Mouse (Mus musculus) G1E (cell line): ENCODE measurements around the gene Mief2. TPM values are rescaled to one million over a fixed set of nuclear protein-coding genes. Genes with fewer than 3 reads are reported as not detected.

ENCODE experiments used
- ATAC-seq: 2 replicates; pipeline ENCODE4 v1.8.0; 2016; ENCODE audit warnings: mild to moderate bottlenecking; ENCODE audit not compliant: insufficient number of reproducible peaks, poor library complexity, low FRiP score, severe bottlenecking; ENCODE audit errors: extremely low read depth
- DNase-seq: peaks from one replicate; pipeline ENCODE4 v3.0.0; 2012; ENCODE audit warnings: low spot score
- H3K27me3 ChIP-seq: 2 replicates; pipeline ENCODE4 v1.6.1; 2012; ENCODE audit warnings: mild to moderate bottlenecking, low read length, inconsistent platforms; ENCODE audit not compliant: insufficient read depth
- H3K36me3 ChIP-seq: replicated peaks from 2 replicates; pipeline ENCODE3; 2012; ENCODE audit warnings: mild to moderate bottlenecking, inconsistent platforms
- H3K4me1 ChIP-seq: 2 replicates; pipeline ENCODE4 v1.6.1; 2012; ENCODE audit warnings: low read depth, low read length, inconsistent platforms, mixed read lengths; ENCODE audit not compliant: insufficient read depth
- H3K4me3 ChIP-seq: 2 replicates; pipeline ENCODE4 v1.5.1; 2012; ENCODE audit warnings: low read depth, mild to moderate bottlenecking, inconsistent platforms, low read length, moderate library complexity, mixed read lengths
- H3K9me3 ChIP-seq: replicated peaks from 2 replicates; pipeline ENCODE4 v1.6.1; 2012; ENCODE audit warnings: inconsistent platforms
- CTCF ChIP-seq: IDR thresholded peaks from 2 replicates; pipeline ENCODE4 v1.5.1; 2012; ENCODE audit warnings: low read depth, low read length, inconsistent platforms, mixed read lengths
- GATA1 ChIP-seq: IDR thresholded peaks from 2 replicates; pipeline ENCODE4 v1.6.1; 2012; ENCODE audit warnings: borderline replicate concordance, low read length, inconsistent platforms, mixed read lengths
- GATA2 ChIP-seq: IDR thresholded peaks from 2 replicates; pipeline ENCODE4 v1.6.1; 2012; ENCODE audit warnings: low read depth, low read length, inconsistent platforms, borderline replicate concordance
- POLR2AphosphoS5 ChIP-seq: IDR thresholded peaks from 2 replicates; pipeline ENCODE4 v1.6.1; 2012; ENCODE audit warnings: low read depth, low read length, inconsistent platforms; ENCODE audit not compliant: insufficient replicate concordance
- TAL1 ChIP-seq: conservative IDR thresholded peaks from 2 replicates; pipeline ENCODE4 v1.6.1; 2012; ENCODE audit warnings: low read depth, low read length, inconsistent platforms, mixed read lengths
- polyA plus RNA-seq: library from polyadenylated mRNA; stranded (reverse); fragments of >175 nt; gene quantifications from 2 replicates; pipeline ENCODE4 v1.2.3, GENCODE M21; 2012
- total RNA-seq, 2 experiments: library from RNA; stranded (forward) in 1 of 2; stranded (reverse) in 1 of 2; fragments of 200-1000 nt in 1 of 2; fragments of >200 nt in 1 of 2; fragmentation: Nextera tagmentation in 1 of 2; gene quantifications; 2 replicates each; pipeline ENCODE4 v1.2.3; 2014 to 2017

Gene Mief2
- total and polyA plus RNA-seq, 3 experiments = 3.4 to 16.0 (median 7.8) TPM

GRCm38 (mm10) chr11:60701611-60702010 lies 26.6 kb upstream of the Mief2 start:
- Histone ChIP-seq H3K36me3 (peaks cover 50% of the 10 kb centered on the region), H3K9me3 (no peaks in the 10 kb centered on the region), H3K4me3 (no peak overlapping the region), H3K4me1 (peaks cover 48% of the 10 kb centered on the region), H3K27me3 (no peaks in the 10 kb centered on the region)
- no peak for ATAC-seq
- no peak for DNase-seq
- TF ChIP-seq GATA1 = no peak
- no peak for TF ChIP-seq POLR2AphosphoS5
- TF ChIP-seq TAL1 = no peak
- TF ChIP-seq GATA2 = no peak
- TF ChIP-seq CTCF = no peak

GRCm38 (mm10) chr11:60703131-60703530 lies 25.1 kb upstream of the Mief2 start:
- no peak for TF ChIP-seq POLR2AphosphoS5
- TF ChIP-seq CTCF = peak; percentile 66
- Histone ChIP-seq H3K27me3 (no peaks in the 10 kb centered on the region), H3K36me3 (peaks cover 65% of the 10 kb centered on the region), H3K4me1 (peaks cover 52% of the 10 kb centered on the region), H3K9me3 (no peaks in the 10 kb centered on the region), H3K4me3 (no peak overlapping the region)
- ATAC-seq (no peak), DNase-seq (no peak)

- no peak for TF ChIP-seq TAL1
- TF ChIP-seq GATA2 = no peak
- no peak for TF ChIP-seq POLR2AphosphoS5
- no peak for TF ChIP-seq CTCF
- TF ChIP-seq GATA1 = no peak
- peaks cover 45% of the 10 kb centered on the region for H3K4me1 ChIP-seq
- H3K36me3 ChIP-seq = peaks cover 76% of the 10 kb centered on the region
- no peak for ATAC-seq
- no peak for DNase-seq
- no peak overlapping the region for H3K4me3 ChIP-seq
- no peaks in the 10 kb centered on the region for H3K27me3 ChIP-seq
- no peaks in the 10 kb centered on the region for H3K9me3 ChIP-seq
Measured at GRCm38 (mm10) chr11:60704023-60704880, 23.9 kb upstream of the Mief2 start.

- Histone ChIP-seq H3K9me3 (no peaks in the 10 kb centered on the region), H3K27me3 (no peaks in the 10 kb centered on the region), H3K4me1 (peaks cover 42% of the 10 kb centered on the region), H3K36me3 (peaks cover 86% of the 10 kb centered on the region), H3K4me3 (no peak overlapping the region)
- ATAC-seq = no peak
- TF ChIP-seq TAL1 (no peak), GATA2 (no peak), GATA1 (no peak), POLR2AphosphoS5 (no peak), CTCF (no peak)
- DNase-seq = no peak
Measured at GRCm38 (mm10) chr11:60705255-60705654, 22.9 kb upstream of the Mief2 start.

GRCm38 (mm10) chr11:60706076-60706475 lies 22.1 kb upstream of the Mief2 start:
- TF ChIP-seq CTCF (no peak), TAL1 (no peak), POLR2AphosphoS5 (no peak), GATA1 (no peak), GATA2 (no peak)
- peaks cover 34% of the 10 kb centered on the region for H3K4me1 ChIP-seq
- no peak overlapping the region for H3K4me3 ChIP-seq
- DNase-seq (no peak), ATAC-seq (no peak)
- no peaks in the 10 kb centered on the region for H3K27me3 ChIP-seq
- H3K9me3 ChIP-seq = no peaks in the 10 kb centered on the region
- peaks cover 95% of the 10 kb centered on the region for H3K36me3 ChIP-seq

- no peak for DNase-seq
- no peak overlapping the region for H3K4me3 ChIP-seq
- peaks cover 27% of the 10 kb centered on the region for H3K4me1 ChIP-seq
- no peak for ATAC-seq
- H3K27me3 ChIP-seq = no peaks in the 10 kb centered on the region
- TF ChIP-seq CTCF (no peak), TAL1 (no peak), POLR2AphosphoS5 (no peak), GATA1 (no peak), GATA2 (no peak)
- peaks cover 100% of the 10 kb centered on the region for H3K36me3 ChIP-seq
- no peaks in the 10 kb centered on the region for H3K9me3 ChIP-seq
Measured at GRCm38 (mm10) chr11:60706696-60707480, 21.3 kb upstream of the Mief2 start.
